Mouse (Mus musculus): ENCODE data around the gene Sapcd1. TPM values are rescaled to one million over a fixed set of nuclear protein-coding genes. Genes with fewer than 3 reads are reported as not detected.

The Sapcd1 gene
- polyA plus RNA-seq, 1 experiment from 2014 or later = 6.8 TPM

GRCm38 (mm10) chr17:35063466-35063865 is 35.6 kb upstream of the Sapcd1 start:
- Histone ChIP-seq H3K36me3 (peaks cover 32% of the 10 kb centered on the region), H3K27me3 (peaks cover 48% of the 10 kb centered on the region), H3K4me3 (no peak overlapping the region), H3K9me3 (no peaks in the 10 kb centered on the region), H3K27ac (replicated peaks) (no peak overlapping the region), H3K4me1 (peaks cover 43% of the 10 kb centered on the region), H3K9ac (replicated peaks) (no peak overlapping the region), H3K4me2 (replicated peaks) (no peak overlapping the region)
- WGBS = 90% methylated on average over 3 of the region's 3 CpGs
- ATAC-seq (ENCODE audit: low FRiP score, low read depth) = no peak

- Histone ChIP-seq H3K4me1 (peaks cover 46% of the 10 kb centered on the region), H3K4me2 (replicated peaks) (peak overlapping the region; percentile 81; the same call in 1 of the 2 replicates), H3K27me3 (peaks cover 35% of the 10 kb centered on the region), H3K9ac (replicated peaks) (0 out of 2 replicates have a peak overlapping the region, but pooled peaks have one; percentile 11), H3K4me3 (no peak overlapping the region), H3K9me3 (no peaks in the 10 kb centered on the region), H3K36me3 (peaks cover 42% of the 10 kb centered on the region), H3K27ac (replicated peaks) (no peak overlapping the region)
- 87% methylated on average over 8 of the region's 8 CpGs for WGBS
- no peak for ATAC-seq (ENCODE audit: low FRiP score, low read depth)
Observed at GRCm38 (mm10) chr17:35061299-35061698, 33.5 kb upstream of the Sapcd1 start.

- no peak for ATAC-seq (ENCODE audit: low FRiP score, low read depth)
- WGBS = 64% methylated on average over 22 of the region's 22 CpGs
- Histone ChIP-seq H3K9me3 (no peaks in the 10 kb centered on the region), H3K4me1 (peaks cover 43% of the 10 kb centered on the region), H3K36me3 (peaks cover 46% of the 10 kb centered on the region), H3K4me3 (peak overlapping the region; percentile 68), H3K27ac (replicated peaks) (no peak overlapping the region), H3K4me2 (replicated peaks) (peak overlapping the region; percentile 81), H3K27me3 (peaks cover 30% of the 10 kb centered on the region), H3K9ac (replicated peaks) (peak overlapping the region; percentile 89)
Observed at GRCm38 (mm10) chr17:35060737-35061297, 33.0 kb upstream of the Sapcd1 start.

GRCm38 (mm10) chr17:35060071-35060470 is 32.3 kb upstream of the Sapcd1 start:
- Histone ChIP-seq H3K27ac (replicated peaks) (no peak overlapping the region), H3K9ac (replicated peaks) (peak overlapping the region; percentile 89), H3K4me2 (replicated peaks) (peak overlapping the region; percentile 81), H3K36me3 (peaks cover 52% of the 10 kb centered on the region), H3K27me3 (peaks cover 23% of the 10 kb centered on the region), H3K9me3 (no peaks in the 10 kb centered on the region), H3K4me3 (peak overlapping the region; percentile 68), H3K4me1 (peaks cover 36% of the 10 kb centered on the region)
- WGBS = 26% methylated on average over 14 of the region's 14 CpGs
- ATAC-seq (ENCODE audit: low FRiP score, low read depth) = no peak

GRCm38 (mm10) chr17:35058911-35059892 is 31.4 kb upstream of the Sapcd1 start, which contains the start of gene Ddah2:
Gene Ddah2 (plus strand): TSS chr17:35059035.
- WGBS = under 1% methylated on average over 57 of the region's 57 CpGs

GRCm38 (mm10) chr17:35058316-35058715 is 30.5 kb upstream of the Sapcd1 start:
- H3K36me3 ChIP-seq = peaks cover 63% of the 10 kb centered on the region
- peaks cover 5% of the 10 kb centered on the region; the same call in 1 of the 2 replicates for H3K27me3 ChIP-seq
- peak overlapping the region; percentile 68 for H3K4me3 ChIP-seq
- H3K9me3 ChIP-seq = 0 out of 2 replicates have a peak, but pooled peaks cover 4% of the 10 kb centered on the region
- peak overlapping the region; percentile 88 for H3K27ac ChIP-seq (replicated peaks)
- peak overlapping the region; percentile 35 for H3K9ac ChIP-seq (replicated peaks)
- ATAC-seq (ENCODE audit: low FRiP score, low read depth) = peak; percentile 13
- WGBS = 73% methylated on average over 9 of the region's 9 CpGs
- H3K4me1 ChIP-seq = peaks cover 24% of the 10 kb centered on the region
- H3K4me2 ChIP-seq (replicated peaks) = peak overlapping the region; percentile 81; the same call in 1 of the 2 replicates

More at GRCm38 (mm10) chr17:35058911-35059892, 31.4 kb upstream of the Sapcd1 start, which contains the start of gene Ddah2:
- ATAC-seq (ENCODE audit: low FRiP score, low read depth) = peak; percentile 91
- Histone ChIP-seq H3K27me3 (peaks cover 14% of the 10 kb centered on the region), H3K36me3 (peaks cover 58% of the 10 kb centered on the region), H3K9me3 (0 out of 2 replicates have a peak, but pooled peaks cover 1% of the 10 kb centered on the region), H3K9ac (replicated peaks) (peak within 1 kb of the TSS; percentile 89), H3K27ac (replicated peaks) (peak within 1 kb of the TSS; percentile 88), H3K4me3 (peak within 1 kb of the TSS; percentile 68), H3K4me2 (replicated peaks) (peak within 1 kb of the TSS; percentile 81), H3K4me1 (peaks cover 27% of the 10 kb centered on the region)

- Histone ChIP-seq H3K4me2 (replicated peaks) (no peak overlapping the region), H3K9ac (replicated peaks) (no peak overlapping the region), H3K27ac (replicated peaks) (no peak overlapping the region), H3K27me3 (no peaks in the 10 kb centered on the region; the same call in 1 of the 2 replicates), H3K9me3 (0 out of 2 replicates have a peak, but pooled peaks cover 4% of the 10 kb centered on the region), H3K4me3 (no peak overlapping the region), H3K4me1 (peaks cover 35% of the 10 kb centered on the region), H3K36me3 (peaks cover 58% of the 10 kb centered on the region)
- no peak for ATAC-seq (ENCODE audit: low FRiP score, low read depth)
- 77% methylated on average over 3 of the region's 3 CpGs for WGBS
Observed at GRCm38 (mm10) chr17:35057090-35057489, 29.3 kb upstream of the Sapcd1 start.

- Histone ChIP-seq H3K27ac (replicated peaks) (no peak overlapping the region), H3K4me2 (replicated peaks) (no peak overlapping the region), H3K36me3 (peaks cover 48% of the 10 kb centered on the region), H3K4me1 (peaks cover 34% of the 10 kb centered on the region), H3K27me3 (no peaks in the 10 kb centered on the region), H3K9ac (replicated peaks) (no peak overlapping the region), H3K9me3 (0 out of 2 replicates have a peak, but pooled peaks cover 4% of the 10 kb centered on the region), H3K4me3 (no peak overlapping the region)
- WGBS = 92% methylated on average over 7 of the region's 7 CpGs
- no peak for ATAC-seq (ENCODE audit: low FRiP score, low read depth)
Observed at GRCm38 (mm10) chr17:35055691-35056495, 28.1 kb upstream of the Sapcd1 start.

- Histone ChIP-seq H3K4me1 (peaks cover 47% of the 10 kb centered on the region), H3K27ac (replicated peaks) (peak overlapping the region; percentile 93), H3K36me3 (peaks cover 39% of the 10 kb centered on the region), H3K9me3 (0 out of 2 replicates have a peak, but pooled peaks cover 4% of the 10 kb centered on the region), H3K4me2 (replicated peaks) (peak overlapping the region; percentile 67), H3K4me3 (peak overlapping the region; percentile 52), H3K27me3 (no peaks in the 10 kb centered on the region), H3K9ac (replicated peaks) (peak overlapping the region; percentile 83)
- WGBS = 71% methylated on average over 12 of the region's 12 CpGs
- no peak for ATAC-seq (ENCODE audit: low FRiP score, low read depth)
Observed at GRCm38 (mm10) chr17:35052271-35052798, 24.5 kb upstream of the Sapcd1 start.

GRCm38 (mm10) chr17:35051156-35052086 is 23.6 kb upstream of the Sapcd1 start:
- peak overlapping the region; percentile 83 for H3K9ac ChIP-seq (replicated peaks)
- 0 out of 2 replicates have a peak, but pooled peaks cover 4% of the 10 kb centered on the region for H3K9me3 ChIP-seq
- peak overlapping the region; percentile 93 for H3K27ac ChIP-seq (replicated peaks)
- H3K27me3 ChIP-seq = no peaks in the 10 kb centered on the region
- peaks cover 32% of the 10 kb centered on the region for H3K36me3 ChIP-seq
- WGBS = 2% methylated on average over 21 of the region's 21 CpGs
- H3K4me3 ChIP-seq = peak overlapping the region; percentile 52
- ATAC-seq (ENCODE audit: low FRiP score, low read depth) = peak; percentile 70
- H3K4me2 ChIP-seq (replicated peaks) = peak overlapping the region; percentile 67
- H3K4me1 ChIP-seq = peaks cover 53% of the 10 kb centered on the region
